Comparison of ENCODE assay signal across 21 mouse cellular contexts in the genomic region with DNA sequence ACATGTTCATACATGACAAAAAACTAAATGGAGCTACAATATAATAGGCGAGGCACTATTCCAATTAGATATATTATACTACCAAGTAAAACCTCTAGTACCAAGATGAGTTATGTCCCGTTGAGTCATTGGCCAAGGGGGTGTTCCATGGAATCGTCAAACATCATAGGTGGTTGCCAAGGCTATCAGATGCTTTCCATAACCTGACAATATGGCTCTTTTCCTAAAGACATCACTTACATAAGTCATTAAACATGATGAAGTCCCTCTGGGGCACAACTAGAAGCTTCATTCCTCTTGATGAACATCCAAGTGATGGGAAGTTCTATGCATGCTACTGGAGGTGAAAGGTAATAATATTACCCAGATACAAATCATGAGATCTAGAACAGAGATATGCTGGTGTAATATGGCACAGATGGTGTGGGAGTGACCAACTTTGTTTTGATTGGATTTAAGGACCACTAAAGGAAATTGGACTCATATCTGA.
A peak's percentile ranks its signal among the peaks of the same experiment; 100 is the strongest.
DNase-seq lines count a peak whose midpoint lies in the region; ATAC-seq and TF ChIP-seq lines count a peak whose summit lies in the region.
"Had no signal": no experiment of that assay in that cellular context is flagged by ENCODE, and none has a peak within 500 bp of the region (broad histone marks: within the 10 kb centered on the region; RNA-seq: fewer than 3 reads in every experiment).

No protein-coding gene starts in this region.

- H3K9me3 ChIP-seq in lung, postnatal 0 days (ENCODE audit: low read length) = no peaks in the 10 kb centered on the region
- H3K9me3 ChIP-seq: G1E had no signal

- H3K27ac ChIP-seq in lung, postnatal 0 days (ENCODE audit: low read length) = peak overlapping the region; percentile 32; the same call in 1 of the 2 replicates

- no peaks in the 10 kb centered on the region for H3K27me3 ChIP-seq in lung, postnatal 0 days (replicated peaks; ENCODE audit: insufficient read depth, low read length)
- H3K27me3 ChIP-seq: CH12.LX, Patski had no signal

- H3K36me3 ChIP-seq in lung, postnatal 0 days (ENCODE audit: insufficient read depth, low read length) = no peaks in the 10 kb centered on the region
- H3K36me3 ChIP-seq: G1E had no signal

- no peak overlapping the region for H3K4me3 ChIP-seq in lung, postnatal 0 days (ENCODE audit: low read depth, low read length)

- no peak for TF ChIP-seq EP300 in lung, postnatal 0 days (IDR thresholded peaks at IDR 0.05)

- H3K9ac ChIP-seq in lung, postnatal 0 days (replicated peaks; ENCODE audit: low read depth) = no peak overlapping the region

- DNase-seq in lung, postnatal 0 days (ENCODE audit: low spot score) = no peak
- DNase-seq in lung, adult 18-20 months = no peak
- DNase-seq in fat pad, adult 2 months (ENCODE audit: extremely low read depth, low read depth, low spot score) = peak; percentile 98
- DNase-seq in gonadal fat pad, adult 2 months (ENCODE audit: low read depth) = peak; percentile 91
- DNase-seq in testis, postnatal 14 days (ENCODE audit: low spot score) = no peak
- no peak for DNase-seq in thymus, postnatal 4 days
- DNase-seq: adrenal gland, adult 2 months; adrenal gland, adult 8-10 months; adrenal gland, postnatal 10 days; adrenal gland, postnatal 14 days; adrenal gland, postnatal 25 days; adrenal gland, postnatal 36 days; B cell, adult 2 months; cerebellum, adult 11 months; cerebellum, adult 11-12 months; cerebellum, adult 18-20 months had no signal

- no peak for TF ChIP-seq CTCF in lung, postnatal 0 days (IDR thresholded peaks at IDR 0.05)

- H3K4me1 ChIP-seq in lung, postnatal 0 days (ENCODE audit: insufficient read depth, low read depth, low read length) = peaks cover 9% of the 10 kb centered on the region; the same call in 1 of the 2 replicates

- H3K4me2 ChIP-seq in lung, postnatal 0 days (replicated peaks; ENCODE audit: low read depth, low read length) = no peak overlapping the region

- WGBS in lung, postnatal 0 days = 91% methylated on average over 3 of the region's 3 CpGs

- ATAC-seq in lung, postnatal 0 days = no peak
- ATAC-seq: activated CD4-positive, CD25-positive, alpha-beta regulatory T cell, adult 4 months; CD4-positive, CD25-positive, alpha-beta regulatory T cell, adult 4 months; Patski had no signal

Comparison
In these comparisons a context has a peak if more than half of its experiments do, and no peak if none do; other contexts are left out.
1. DNase-seq: peak in fat pad, adult 2 months (single experiment) and gonadal fat pad, adult 2 months (single experiment); none in lung, postnatal 0 days (single experiment), lung, adult 18-20 months (0 of 2), testis, postnatal 14 days (single experiment) and thymus, postnatal 4 days (single experiment).